Mouse (Mus musculus) heart, adult 2 months (tissue): ENCODE results near the gene She. TPM values are rescaled to one million over a fixed set of nuclear protein-coding genes. Genes with fewer than 3 reads are reported as not detected.

Source experiments
- DNase-seq, 2 experiments: peaks; one replicate each; pipeline ENCODE4 v3.0.0; 2021
- H3K27ac ChIP-seq: fragments of 200-600 bp; 2 replicates; pipeline ENCODE4 v1.8.1; 2022
- H3K27me3 ChIP-seq: fragments of 200-500 bp; 2 replicates; pipeline ENCODE4 v1.6.1; 2012; ENCODE audit warnings: mild to moderate bottlenecking, low read length, inconsistent platforms, mixed read lengths; ENCODE audit not compliant: control insufficient read depth, insufficient read depth
- H3K36me3 ChIP-seq: fragments of 200-500 bp; 2 replicates; pipeline ENCODE4 v1.6.1; 2012; ENCODE audit warnings: low read length, inconsistent platforms; ENCODE audit not compliant: control insufficient read depth, insufficient read depth
- H3K4me1 ChIP-seq: fragments of 200-500 bp; 2 replicates; pipeline ENCODE4 v1.6.1; 2011; ENCODE audit warnings: low read length; ENCODE audit not compliant: control insufficient read depth, insufficient read depth
- H3K4me3 ChIP-seq: fragments of 200-600 bp; 2 replicates; pipeline ENCODE4 v1.8.1; 2022
- H3K79me2 ChIP-seq: fragments of 200-500 bp; replicated peaks from 2 replicates; pipeline ENCODE4 v1.6.1; 2012; ENCODE audit warnings: mild to moderate bottlenecking, inconsistent platforms, low read length, moderate library complexity, mixed read lengths; ENCODE audit not compliant: control insufficient read depth, insufficient read depth
- H3K9ac ChIP-seq: fragments of 200-500 bp; 2 replicates; pipeline ENCODE4 v1.6.1; 2012; ENCODE audit warnings: low read depth, mild to moderate bottlenecking, control low read depth, inconsistent platforms, low read length, mixed read lengths
- CTCF ChIP-seq: fragments of 200-600 bp; IDR thresholded peaks from 2 replicates; pipeline ENCODE4 v1.8.1; 2022; ENCODE audit warnings: antibody characterized with exemption, mild to moderate bottlenecking, moderate library complexity
- EP300 ChIP-seq: fragments of 200-500 bp; IDR thresholded peaks from 2 replicates; pipeline ENCODE4 v1.6.1; 2011; ENCODE audit warnings: low read depth, low read length, control low read depth; ENCODE audit not compliant: insufficient read depth
- POLR2A ChIP-seq: fragments of 200-500 bp; IDR thresholded peaks from 2 replicates; pipeline ENCODE4 v1.6.1; 2011; ENCODE audit warnings: mild to moderate bottlenecking, low read depth, low read length, control low read depth; ENCODE audit not compliant: insufficient read depth
- WGBS: fragments of 180-500 bp; shearing (Covaris S2); methylation state at CpG from one replicate; pipeline ENCODE4 v1.1.7; 2018; 5-methylcytosine and 5-hydroxymethylcytosine counted together
- intact Hi-C: fragments of 180-260 bp; cut with DNase I; formaldehyde crosslinking; loops from one replicate; pipeline ENCODE4 v1.15.1; 2025
- polyA plus RNA-seq: library from polyadenylated mRNA; depleted of rRNA; stranded (reverse); fragments of >200 nt; gene quantifications from 2 replicates; pipeline ENCODE4 v1.2.3, GENCODE M21; 2012
- total RNA-seq, 2 experiments: library from RNA; stranded (reverse); gene quantifications; 2 replicates each; pipeline ENCODE4 v1.2.3; 2021

Gene She
- total and polyA plus RNA-seq, 3 experiments, result 3.4 to 13.3 (median 12.3) TPM

DNA sequence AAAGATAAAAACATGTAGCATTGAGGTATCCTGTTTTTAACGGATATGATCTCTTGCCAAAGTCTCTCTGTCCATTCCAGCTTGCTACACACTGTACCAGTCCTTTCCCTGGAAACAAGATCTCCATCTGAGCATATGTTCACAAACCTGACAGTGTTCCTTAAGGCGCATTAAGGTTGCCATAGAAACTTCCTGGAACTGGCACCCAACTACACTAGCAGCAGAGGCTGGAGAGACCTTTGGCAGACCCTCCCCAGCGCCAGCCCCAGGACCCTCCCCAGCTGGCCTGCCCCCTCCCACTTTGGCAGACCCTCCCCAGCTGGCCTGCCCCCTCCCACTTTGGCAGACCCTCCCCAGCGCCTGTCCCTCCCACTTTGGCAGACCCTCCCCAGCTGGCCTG is 36.5 kb downstream of the She start:
- DNase-seq, result no peak
- Histone ChIP-seq H3K36me3 (peaks cover 4% of the 10 kb centered on the region), H3K9ac (no peak overlapping the region), H3K27me3 (no peaks in the 10 kb centered on the region), H3K4me1 (peaks cover 17% of the 10 kb centered on the region), H3K79me2 (no peaks in the 10 kb centered on the region), H3K27ac (no peak overlapping the region), H3K4me3 (no peak overlapping the region)
- intact Hi-C loops, result loop anchor here (5.0 kb wide), 1 partner anchor 95 kb away; the partner anchor contains the start of gene Atp8b2
- TF ChIP-seq CTCF (no peak), EP300 (no peak), POLR2A (no peak)
- 76% methylated on average over 4 of the region's 4 CpGs for WGBS

DNA sequence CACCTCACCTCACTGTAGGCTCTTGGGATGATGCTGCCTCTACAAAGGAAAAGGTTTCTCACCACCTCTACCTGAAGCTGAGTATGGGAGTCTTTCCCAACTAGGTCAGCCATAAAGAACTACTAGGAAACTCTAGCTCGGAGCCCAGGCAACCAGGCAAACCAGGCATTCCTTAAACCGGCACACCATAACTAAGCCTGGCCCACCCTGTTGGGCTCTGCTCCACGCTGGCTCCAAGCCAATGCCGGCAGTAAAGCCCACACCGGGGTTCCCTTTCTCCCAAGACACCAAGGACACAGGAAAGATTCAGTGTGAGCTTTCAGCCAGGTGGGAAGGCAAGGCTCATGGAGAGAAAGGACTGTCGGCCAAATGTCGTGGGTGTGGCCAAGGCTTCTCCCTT is 37.2 kb downstream of the She start:
- Histone ChIP-seq H3K4me3 (no peak overlapping the region), H3K36me3 (peaks cover 4% of the 10 kb centered on the region), H3K27me3 (no peaks in the 10 kb centered on the region), H3K4me1 (peaks cover 16% of the 10 kb centered on the region), H3K79me2 (no peaks in the 10 kb centered on the region), H3K9ac (no peak overlapping the region), H3K27ac (no peak overlapping the region; the same call in 1 of the 2 replicates)
- no peak for DNase-seq
- intact Hi-C loops, result loop anchor here (5.0 kb wide), 1 partner anchor 94 kb away; the partner anchor contains the start of gene Atp8b2
- WGBS, result 15% methylated on average over 7 of the region's 7 CpGs
- no peak for TF ChIP-seq CTCF
- no peak for TF ChIP-seq POLR2A
- TF ChIP-seq EP300, result no peak

DNA sequence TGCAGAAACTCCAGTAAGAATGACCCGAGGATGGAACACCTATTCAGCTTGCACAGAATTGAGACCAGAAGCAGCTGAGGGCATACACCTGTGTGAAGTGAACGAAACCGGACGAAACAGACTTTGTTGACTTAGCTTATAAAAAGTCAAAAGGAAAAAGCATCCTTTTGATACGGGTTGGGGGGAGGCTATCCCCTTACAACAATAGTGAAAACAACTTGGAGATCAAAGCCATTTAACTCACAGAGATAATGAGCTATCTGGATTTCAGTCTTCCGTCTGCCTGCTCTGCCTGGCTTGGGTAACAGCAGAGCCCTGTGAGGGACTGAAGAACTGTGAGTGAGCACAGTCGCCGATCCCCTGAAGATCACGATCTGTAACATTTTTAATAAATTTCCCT is 37.8 kb downstream of the She start:
- Histone ChIP-seq H3K36me3 (peaks cover 2% of the 10 kb centered on the region), H3K79me2 (no peaks in the 10 kb centered on the region), H3K9ac (no peak overlapping the region), H3K4me1 (peaks cover 12% of the 10 kb centered on the region), H3K27ac (peak overlapping the region; percentile 64; the same call in 1 of the 2 replicates), H3K4me3 (no peak overlapping the region), H3K27me3 (no peaks in the 10 kb centered on the region)
- no peak for DNase-seq
- intact Hi-C loops, result loop anchor here (5.0 kb wide), 1 partner anchor 93 kb away; the partner anchor contains the start of gene Atp8b2
- 51% methylated on average over 9 of the region's 9 CpGs for WGBS
- no peak for TF ChIP-seq EP300
- TF ChIP-seq CTCF, result no peak
- TF ChIP-seq POLR2A, result no peak

DNA sequence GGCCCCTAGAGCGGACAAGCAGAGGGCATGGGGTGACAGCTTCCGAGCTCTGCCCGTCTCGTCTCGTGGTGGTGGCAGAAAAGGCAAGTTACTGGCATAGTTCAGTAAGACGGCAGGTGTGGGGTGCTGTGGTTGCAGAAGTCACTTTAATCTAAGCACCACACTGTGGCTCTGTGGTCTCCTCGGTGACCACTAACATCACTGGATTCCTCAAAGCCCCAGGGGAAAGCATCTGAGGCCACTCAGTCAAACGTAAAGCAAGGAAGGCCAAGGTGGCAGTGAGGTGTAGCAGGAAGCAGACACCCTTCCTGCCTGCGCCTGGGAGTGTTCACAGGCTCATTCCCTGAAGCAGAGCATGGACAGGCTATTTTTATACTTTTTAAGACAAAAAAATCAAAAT is 38.4 kb downstream of the She start:
- no peaks in the 10 kb centered on the region; the same call in 1 of the 2 replicates for H3K36me3 ChIP-seq
- H3K4me1 ChIP-seq, result peaks cover 11% of the 10 kb centered on the region
- DNase-seq, result peak in 1 of 2 experiments; percentile 63
- 50% methylated on average over 9 of the region's 9 CpGs for WGBS
- no peak overlapping the region for H3K9ac ChIP-seq
- H3K27ac ChIP-seq, result peak overlapping the region; percentile 64; the same call in 1 of the 2 replicates
- TF ChIP-seq EP300 (no peak), POLR2A (no peak), CTCF (no peak)
- H3K27me3 ChIP-seq, result no peaks in the 10 kb centered on the region
- no peak overlapping the region for H3K4me3 ChIP-seq
- no peaks in the 10 kb centered on the region for H3K79me2 ChIP-seq
- intact Hi-C loops, result loop anchor here (5.0 kb wide), 1 partner anchor 93 kb away; the partner anchor contains the start of gene Atp8b2

DNA sequence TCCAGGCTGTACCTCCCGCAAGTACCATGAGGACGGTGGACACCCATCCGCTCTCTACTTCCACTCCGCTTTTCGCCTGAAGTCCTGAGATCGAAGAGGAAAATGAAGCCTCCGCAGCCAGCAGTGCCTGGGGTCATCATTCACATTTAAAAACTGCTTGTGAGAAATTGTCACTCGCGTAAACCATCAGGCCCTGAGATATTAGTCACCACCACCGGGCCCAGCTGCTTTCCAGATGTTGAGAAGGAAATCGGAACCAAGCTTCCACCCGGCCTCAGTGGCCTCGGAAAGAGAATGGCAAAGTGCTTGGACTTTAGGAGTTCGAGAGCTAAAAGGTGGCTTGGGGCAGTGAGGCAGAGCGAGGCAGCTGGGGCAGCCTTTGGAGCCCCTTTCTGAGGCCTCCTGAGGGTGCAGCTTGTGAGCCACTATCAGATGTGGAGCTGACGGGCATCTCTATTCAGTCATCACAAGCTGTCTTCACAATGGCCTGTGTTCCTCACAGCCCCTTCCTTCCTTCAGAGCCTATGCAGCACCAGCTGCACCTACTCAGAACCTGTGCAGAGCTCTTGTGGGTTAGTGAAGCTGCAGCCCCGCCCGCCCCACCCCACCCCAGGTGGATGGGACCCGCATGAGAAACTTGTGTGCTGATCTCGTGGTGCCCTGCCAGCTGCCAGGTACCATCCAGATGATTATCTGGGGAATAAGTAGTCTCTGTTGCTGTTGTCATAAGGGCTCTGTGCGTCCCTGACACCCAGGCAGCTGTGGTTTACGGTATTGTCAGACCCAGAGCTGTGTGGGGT is 39.5 kb downstream of the She start:
- no peak for TF ChIP-seq CTCF
- no peak for TF ChIP-seq EP300
- TF ChIP-seq POLR2A, result no peak
- Histone ChIP-seq H3K27me3 (no peaks in the 10 kb centered on the region), H3K9ac (peak overlapping the region; percentile 59), H3K4me1 (peaks cover 11% of the 10 kb centered on the region), H3K36me3 (no peaks in the 10 kb centered on the region; the same call in 1 of the 2 replicates), H3K79me2 (no peaks in the 10 kb centered on the region), H3K27ac (peak overlapping the region; percentile 64), H3K4me3 (no peak overlapping the region)
- DNase-seq, result no peak
- intact Hi-C loops, result loop anchor here (5.0 kb wide), 1 partner anchor 42 kb away; the partner anchor contains the start of gene Il6ra
- 69% methylated on average over 22 of the region's 22 CpGs for WGBS

DNA sequence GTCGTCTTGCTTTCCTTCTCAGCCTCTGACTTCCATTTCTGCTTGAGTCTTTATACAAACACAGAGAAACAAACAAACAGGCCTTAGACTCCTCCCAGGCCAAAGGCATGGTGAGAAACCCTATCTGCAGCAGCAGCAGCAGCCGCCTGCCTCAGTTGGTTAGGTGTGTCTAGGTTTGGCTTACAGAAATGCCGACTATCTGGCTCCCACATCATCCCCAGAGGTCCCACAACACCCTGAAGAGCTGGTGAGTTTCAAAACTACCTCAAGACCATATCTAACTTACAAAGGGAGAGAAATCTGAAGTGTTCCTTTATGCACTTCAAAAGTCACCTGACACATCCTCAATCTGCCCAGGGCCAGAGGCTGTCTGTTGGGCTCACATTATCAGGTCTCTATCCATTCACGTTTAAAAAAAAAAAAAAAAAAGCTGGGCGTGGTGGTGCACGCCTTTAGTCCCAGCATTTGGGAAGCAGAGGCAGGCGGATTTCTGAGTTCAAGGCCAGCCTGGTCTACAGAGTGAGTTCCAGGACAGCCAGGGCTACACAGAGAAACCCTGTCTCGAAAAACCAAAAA is 40.3 kb downstream of the She start:
- Histone ChIP-seq H3K27ac (no peak overlapping the region), H3K27me3 (no peaks in the 10 kb centered on the region), H3K79me2 (no peaks in the 10 kb centered on the region), H3K4me3 (no peak overlapping the region), H3K9ac (no peak overlapping the region), H3K4me1 (peaks cover 11% of the 10 kb centered on the region), H3K36me3 (no peaks in the 10 kb centered on the region; the same call in 1 of the 2 replicates)
- DNase-seq, result no peak
- TF ChIP-seq EP300 (no peak), POLR2A (no peak), CTCF (no peak)
- intact Hi-C loops, result loop anchor here (5.0 kb wide), 1 partner anchor 41 kb away; the partner anchor contains the start of gene Il6ra
- WGBS, result 74% methylated on average over 8 of the region's 8 CpGs
